Mouse (Mus musculus) heart, embryonic 12.5 days (tissue): Measurements from ENCODE around the gene Pakap. TPM values are rescaled to one million over a fixed set of nuclear protein-coding genes. Genes with fewer than 3 reads are reported as not detected.

ENCODE experiments used
- ATAC-seq: fragments of 200-750 bp; cut with Nextera tagmentation; 2 replicates; pipeline ENCODE4 v1.8.0; 2017; ENCODE audit warnings: moderate TSS enrichment, moderate library complexity; ENCODE audit not compliant: insufficient number of reproducible peaks, low FRiP score
- H3K27ac ChIP-seq: fragments of 300-500 bp; sonication (generic); 2 replicates; pipeline ENCODE4 v1.5.1; 2016; ENCODE audit warnings: mild to moderate bottlenecking, moderate library complexity; ENCODE audit not compliant: poor library complexity, severe bottlenecking
- H3K27me3 ChIP-seq: fragments of 300-500 bp; sonication (generic); replicated peaks from 2 replicates; pipeline ENCODE4 v1.6.1; 2016; ENCODE audit warnings: mild to moderate bottlenecking, moderate library complexity
- H3K36me3 ChIP-seq: fragments of 300-500 bp; sonication (generic); 2 replicates; pipeline ENCODE4 v1.6.1; 2016; ENCODE audit warnings: mild to moderate bottlenecking, moderate library complexity
- H3K4me1 ChIP-seq: fragments of 300-500 bp; sonication (generic); replicated peaks from 2 replicates; pipeline ENCODE4 v1.6.1; 2016; ENCODE audit warnings: mild to moderate bottlenecking
- H3K4me2 ChIP-seq: fragments of 300-500 bp; sonication (generic); 2 replicates; pipeline ENCODE4 v1.6.1; 2016; ENCODE audit warnings: mild to moderate bottlenecking, moderate library complexity
- H3K4me3 ChIP-seq: fragments of 300-500 bp; sonication (generic); 2 replicates; pipeline ENCODE4 v1.5.1; 2016; ENCODE audit warnings: mild to moderate bottlenecking
- H3K9ac ChIP-seq: fragments of 300-500 bp; sonication (generic); 2 replicates; pipeline ENCODE4 v1.6.1; 2016; ENCODE audit warnings: mild to moderate bottlenecking, moderate library complexity
- H3K9me3 ChIP-seq: fragments of 300-500 bp; sonication (generic); replicated peaks from 2 replicates; pipeline ENCODE4 v1.6.1; 2016; ENCODE audit warnings: mild to moderate bottlenecking, moderate library complexity
- WGBS: fragments of 180-500 bp; shearing (Covaris S2); methylation state at CpG from one replicate; pipeline ENCODE4 v1.1.7; 2016; 5-methylcytosine and 5-hydroxymethylcytosine counted together
- polyA plus RNA-seq: library from polyadenylated mRNA; unstranded; fragments of >200 nt; fragmentation: Nextera tagmentation; extraction: Ambion mirVana; gene quantifications from 2 replicates; pipeline ENCODE4 v1.2.1, GENCODE M21; 2016

The Pakap gene
- polyA plus RNA-seq, 1 experiment from 2014 or later: 74.5 TPM

GRCm38 (mm10) chr4:57799297-57799696 is 231.3 kb downstream of the Pakap start:
- Histone ChIP-seq H3K4me3 (no peak overlapping the region), H3K4me1 (peaks cover 45% of the 10 kb centered on the region)

DNA sequence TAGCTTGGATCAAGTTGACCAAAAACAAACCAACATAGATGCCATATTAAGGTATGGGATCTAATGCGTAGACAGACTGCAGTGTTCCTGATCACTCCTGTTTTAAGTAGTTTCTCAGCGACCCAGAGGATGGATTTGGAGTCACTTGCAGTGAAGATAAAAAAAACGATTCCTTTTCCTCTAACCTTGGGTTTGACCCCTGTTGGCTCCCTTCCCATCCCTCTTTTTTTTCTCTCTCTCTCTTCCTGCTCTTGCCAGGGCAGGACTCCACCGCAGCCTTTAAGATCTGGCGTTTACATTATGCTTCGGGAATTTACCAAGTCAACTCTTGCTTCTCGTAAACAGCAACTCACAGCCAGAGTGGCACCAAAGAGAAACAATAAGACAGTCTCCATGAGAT is 233.3 kb downstream of the Pakap start:
- H3K9me3 ChIP-seq: no peaks in the 10 kb centered on the region
- WGBS: 55% methylated on average over 7 of the region's 7 CpGs
- H3K27ac ChIP-seq: peak overlapping the region; percentile 48
- peaks cover 21% of the 10 kb centered on the region; the same call in 1 of the 2 replicates for H3K36me3 ChIP-seq
- no peak overlapping the region for H3K4me3 ChIP-seq
- no peaks in the 10 kb centered on the region for H3K27me3 ChIP-seq
- peaks cover 48% of the 10 kb centered on the region for H3K4me1 ChIP-seq
- no peak overlapping the region for H3K4me2 ChIP-seq
- no peak overlapping the region for H3K9ac ChIP-seq
- ATAC-seq: no peak

More at GRCm38 (mm10) chr4:57799297-57799696, 231.3 kb downstream of the Pakap start:
- Histone ChIP-seq H3K4me2 (no peak overlapping the region), H3K27me3 (no peaks in the 10 kb centered on the region), H3K27ac (0 out of 2 replicates have a peak overlapping the region, but pooled peaks have one; percentile 85), H3K36me3 (peaks cover 17% of the 10 kb centered on the region; the same call in 1 of the 2 replicates), H3K9ac (no peak overlapping the region), H3K9me3 (no peaks in the 10 kb centered on the region)
- no peak for ATAC-seq
- 8% methylated on average over 1 of the region's 1 CpGs for WGBS

DNA sequence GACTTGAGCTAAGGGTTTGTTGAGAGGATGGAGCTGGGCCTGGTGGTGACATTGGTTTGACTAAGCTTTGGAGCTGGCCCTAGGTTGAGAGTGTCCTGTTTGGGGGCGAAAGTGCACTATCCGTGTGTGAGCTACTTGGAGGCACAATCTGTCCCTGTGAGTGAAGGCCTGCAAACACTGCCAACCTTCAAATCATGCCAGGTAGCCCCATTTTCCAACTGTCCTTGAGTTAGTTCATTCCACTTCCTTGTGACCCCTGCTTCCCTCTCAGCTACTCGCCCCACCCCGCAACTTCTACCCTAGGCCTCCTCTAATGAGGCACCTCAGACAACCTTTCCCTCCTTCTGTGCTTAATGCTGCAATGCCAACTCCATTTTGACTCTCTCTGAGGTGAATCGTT is 234.0 kb downstream of the Pakap start:
- Histone ChIP-seq H3K36me3 (peaks cover 22% of the 10 kb centered on the region), H3K27me3 (no peaks in the 10 kb centered on the region), H3K4me2 (no peak overlapping the region), H3K4me3 (no peak overlapping the region), H3K4me1 (peaks cover 48% of the 10 kb centered on the region), H3K27ac (no peak overlapping the region), H3K9ac (no peak overlapping the region), H3K9me3 (no peaks in the 10 kb centered on the region)
- 84% methylated on average over 5 of the region's 5 CpGs for WGBS
- ATAC-seq: no peak

- Histone ChIP-seq H3K4me2 (no peak overlapping the region), H3K4me3 (no peak overlapping the region), H3K9ac (no peak overlapping the region), H3K27ac (no peak overlapping the region), H3K4me1 (peaks cover 43% of the 10 kb centered on the region), H3K9me3 (no peaks in the 10 kb centered on the region), H3K36me3 (peaks cover 26% of the 10 kb centered on the region), H3K27me3 (no peaks in the 10 kb centered on the region)
- ATAC-seq: no peak
- WGBS: 71% methylated on average over 3 of the region's 3 CpGs
Observed at GRCm38 (mm10) chr4:57802411-57802810, 234.4 kb downstream of the Pakap start.

- no peaks in the 10 kb centered on the region; the same call in 1 of the 2 replicates for H3K9me3 ChIP-seq
- H3K27ac ChIP-seq: no peak overlapping the region
- no peak overlapping the region for H3K4me2 ChIP-seq
- peaks cover 34% of the 10 kb centered on the region for H3K4me1 ChIP-seq
- H3K27me3 ChIP-seq: no peaks in the 10 kb centered on the region
- H3K4me3 ChIP-seq: no peak overlapping the region
- ATAC-seq: no peak
- peaks cover 38% of the 10 kb centered on the region for H3K36me3 ChIP-seq
- H3K9ac ChIP-seq: no peak overlapping the region
- WGBS: 46% methylated on average over 6 of the region's 6 CpGs
Observed at GRCm38 (mm10) chr4:57804902-57805301, 236.9 kb downstream of the Pakap start.

DNA sequence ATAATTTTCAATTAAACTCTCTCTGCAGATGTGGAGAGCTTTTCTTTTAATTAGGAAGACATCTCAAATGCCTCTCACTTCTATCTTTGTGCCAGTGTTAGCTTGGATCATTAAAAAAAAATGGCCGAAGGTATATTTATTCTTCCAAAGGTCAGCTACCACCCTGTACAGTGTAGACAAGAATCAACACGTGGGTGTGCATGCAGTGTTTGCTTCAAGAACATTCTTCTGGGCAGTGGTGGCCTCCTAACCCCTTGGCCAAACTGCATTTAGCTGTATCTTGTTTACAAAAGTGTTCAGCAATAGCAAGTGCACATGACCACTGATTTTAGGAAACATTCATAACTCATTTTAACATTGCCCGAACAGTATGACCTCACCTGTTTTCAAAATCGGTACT is 241.5 kb downstream of the Pakap start:
- no peak overlapping the region for H3K4me2 ChIP-seq
- 80% methylated on average over 4 of the region's 4 CpGs for WGBS
- 0 out of 2 replicates have a peak overlapping the region, but pooled peaks have one; percentile 18 for H3K27ac ChIP-seq
- no peaks in the 10 kb centered on the region; the same call in 1 of the 2 replicates for H3K9me3 ChIP-seq
- peaks cover 20% of the 10 kb centered on the region for H3K36me3 ChIP-seq
- peaks cover 44% of the 10 kb centered on the region for H3K4me1 ChIP-seq
- H3K9ac ChIP-seq: no peak overlapping the region
- no peaks in the 10 kb centered on the region for H3K27me3 ChIP-seq
- ATAC-seq: no peak
- no peak overlapping the region for H3K4me3 ChIP-seq

- Histone ChIP-seq H3K4me2 (no peak overlapping the region), H3K27ac (peak overlapping the region; percentile 96), H3K9me3 (no peaks in the 10 kb centered on the region; the same call in 1 of the 2 replicates), H3K27me3 (no peaks in the 10 kb centered on the region), H3K9ac (no peak overlapping the region), H3K36me3 (peaks cover 15% of the 10 kb centered on the region), H3K4me3 (no peak overlapping the region), H3K4me1 (peaks cover 37% of the 10 kb centered on the region)
- WGBS: 85% methylated on average over 1 of the region's 1 CpGs
- ATAC-seq: no peak
Observed at GRCm38 (mm10) chr4:57812075-57812474, 244.1 kb downstream of the Pakap start.

DNA sequence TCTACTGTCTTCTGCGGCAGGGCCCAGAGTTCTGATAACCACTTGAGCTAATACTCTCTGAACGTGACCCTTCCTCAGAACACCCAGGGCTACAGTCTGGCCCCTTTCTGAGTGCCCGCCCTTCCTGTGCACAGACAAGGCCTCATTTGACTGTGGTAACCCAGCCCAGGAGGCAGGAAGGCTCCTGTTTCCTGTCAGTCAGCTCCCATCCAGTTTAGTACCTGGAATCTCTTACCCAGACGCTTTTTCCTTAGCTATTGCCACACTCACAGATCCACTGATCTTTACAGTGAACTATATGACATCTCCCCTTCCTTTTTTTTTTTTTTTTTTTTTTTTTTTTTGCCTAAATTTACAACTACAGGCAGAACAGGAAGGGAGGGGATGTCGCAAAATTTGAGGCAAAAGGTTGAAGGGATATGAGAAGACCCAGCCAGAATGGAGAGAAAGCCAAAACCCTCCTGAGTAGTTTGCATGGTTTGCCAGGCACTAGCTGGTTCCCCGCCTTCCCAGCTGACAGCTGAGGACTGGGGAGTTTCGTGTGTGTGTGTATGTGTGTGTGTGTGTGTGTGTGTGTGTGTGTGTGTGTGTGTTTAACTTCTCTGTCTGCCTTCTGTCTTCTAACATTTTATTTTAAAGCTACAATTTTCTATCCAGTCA is 245.1 kb downstream of the Pakap start:
- 13% methylated on average over 7 of the region's 7 CpGs for WGBS
- Histone ChIP-seq H3K9me3 (no peaks in the 10 kb centered on the region; the same call in none of the 2 replicates), H3K4me3 (no peak overlapping the region), H3K27me3 (no peaks in the 10 kb centered on the region), H3K36me3 (peaks cover 12% of the 10 kb centered on the region), H3K4me1 (peaks cover 37% of the 10 kb centered on the region), H3K9ac (0 out of 2 replicates have a peak overlapping the region, but pooled peaks have one; percentile 61), H3K27ac (peak overlapping the region; percentile 96), H3K4me2 (peak overlapping the region; percentile 33; the same call in 1 of the 2 replicates)
- ATAC-seq: peak; percentile 90

GRCm38 (mm10) chr4:57813576-57813945 is 245.6 kb downstream of the Pakap start:
- H3K36me3 ChIP-seq: peaks cover 10% of the 10 kb centered on the region
- peaks cover 37% of the 10 kb centered on the region for H3K4me1 ChIP-seq
- H3K4me3 ChIP-seq: no peak overlapping the region
- peak overlapping the region; percentile 96 for H3K27ac ChIP-seq
- H3K27me3 ChIP-seq: no peaks in the 10 kb centered on the region
- 0 out of 2 replicates have a peak overlapping the region, but pooled peaks have one; percentile 33 for H3K4me2 ChIP-seq
- no peak for ATAC-seq
- H3K9ac ChIP-seq: no peak overlapping the region
- WGBS: 71% methylated on average over 4 of the region's 4 CpGs
- H3K9me3 ChIP-seq: no peaks in the 10 kb centered on the region; the same call in 1 of the 2 replicates

DNA sequence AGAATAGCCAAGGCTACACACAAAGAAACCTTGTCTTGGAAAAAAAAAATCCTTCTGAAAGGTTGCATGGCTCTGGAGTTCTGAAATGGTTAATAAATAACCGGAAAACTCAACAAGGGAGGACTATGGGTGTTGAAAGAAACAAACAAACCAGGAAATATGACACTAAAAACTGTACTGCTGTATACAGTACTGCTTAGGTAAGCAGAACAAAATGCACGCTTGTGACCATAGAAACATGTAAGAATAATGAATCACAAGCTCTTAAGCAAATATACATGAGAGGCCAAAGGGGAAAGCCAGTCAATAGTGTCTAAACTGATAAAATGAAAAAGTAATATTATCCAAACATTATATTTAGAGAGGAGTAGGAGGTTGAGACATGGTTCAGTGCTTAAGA is 247.4 kb downstream of the Pakap start:
- Histone ChIP-seq H3K4me3 (no peak overlapping the region), H3K9ac (no peak overlapping the region), H3K27me3 (no peaks in the 10 kb centered on the region), H3K4me1 (peaks cover 27% of the 10 kb centered on the region), H3K4me2 (no peak overlapping the region), H3K36me3 (peaks cover 5% of the 10 kb centered on the region), H3K9me3 (no peaks in the 10 kb centered on the region; the same call in 1 of the 2 replicates), H3K27ac (no peak overlapping the region)
- no peak for ATAC-seq
- 79% methylated on average over 2 of the region's 2 CpGs for WGBS

GRCm38 (mm10) chr4:57816146-57816545 is 248.2 kb downstream of the Pakap start:
- H3K9me3 ChIP-seq: no peaks in the 10 kb centered on the region; the same call in 1 of the 2 replicates
- H3K9ac ChIP-seq: no peak overlapping the region
- no peaks in the 10 kb centered on the region for H3K27me3 ChIP-seq
- peaks cover 5% of the 10 kb centered on the region for H3K36me3 ChIP-seq
- no peak overlapping the region for H3K4me2 ChIP-seq
- 89% methylated on average over 8 of the region's 8 CpGs for WGBS
- no peak overlapping the region for H3K27ac ChIP-seq
- ATAC-seq: no peak
- H3K4me3 ChIP-seq: no peak overlapping the region
- H3K4me1 ChIP-seq: peaks cover 33% of the 10 kb centered on the region
